Mouse (Mus musculus) intestine, postnatal 0 days (tissue): ENCODE measurements around the gene Tm4sf19. TPM values are rescaled to one million over a fixed set of nuclear protein-coding genes. Genes with fewer than 3 reads are reported as not detected.
A peak's percentile ranks its signal among the peaks of the same experiment; 100 is the strongest.

Experiments
- ATAC-seq: fragments of 200-750 bp; cut with Nextera tagmentation; 2 replicates; pipeline ENCODE4 v1.8.0; 2017; ENCODE audit warnings: mild to moderate bottlenecking, moderate TSS enrichment, moderate library complexity
- H3K27ac ChIP-seq: fragments of 300-500 bp; sonication (generic); 2 replicates; pipeline ENCODE4 v1.5.1; 2014; ENCODE audit warnings: mild to moderate bottlenecking, low read depth, low read length, moderate library complexity
- H3K27me3 ChIP-seq: fragments of 300-500 bp; sonication (generic); replicated peaks from 2 replicates; pipeline ENCODE4 v1.6.1; 2014; ENCODE audit warnings: low read length, mixed read lengths; ENCODE audit not compliant: control insufficient read depth, insufficient read depth
- H3K36me3 ChIP-seq: fragments of 300-500 bp; sonication (generic); 2 replicates; pipeline ENCODE4 v1.6.1; 2014; ENCODE audit warnings: mild to moderate bottlenecking, moderate library complexity; ENCODE audit not compliant: control insufficient read depth, insufficient read depth
- H3K4me1 ChIP-seq: fragments of 300-500 bp; sonication (generic); replicated peaks from 2 replicates; pipeline ENCODE4 v1.6.1; 2014; ENCODE audit warnings: antibody characterized with exemption, low read length, mixed read lengths; ENCODE audit not compliant: control insufficient read depth, insufficient read depth
- H3K4me2 ChIP-seq: fragments of 300-500 bp; sonication (generic); replicated peaks from 2 replicates; pipeline ENCODE4 v1.6.1; 2014; ENCODE audit warnings: low read depth, mild to moderate bottlenecking, moderate library complexity
- H3K4me3 ChIP-seq: fragments of 300-500 bp; sonication (generic); 2 replicates; pipeline ENCODE4 v1.5.1; 2014; ENCODE audit warnings: low read depth, low read length
- H3K9ac ChIP-seq: fragments of 300-500 bp; sonication (generic); 2 replicates; pipeline ENCODE4 v1.6.1; 2014; ENCODE audit warnings: mild to moderate bottlenecking, low read depth, low read length
- H3K9me3 ChIP-seq: fragments of 300-500 bp; sonication (generic); 2 replicates; pipeline ENCODE4 v1.6.1; 2016; ENCODE audit warnings: mixed run types; ENCODE audit not compliant: control insufficient read depth
- CTCF ChIP-seq: sonication (generic); IDR thresholded peaks from 2 replicates; pipeline ENCODE4 v1.5.1; 2016; ENCODE audit warnings: low read depth, mild to moderate bottlenecking, control low read depth, antibody characterized with exemption, moderate library complexity
- WGBS: fragments of 180-500 bp; shearing (Covaris S2); extraction: QIAGEN DNeasy Blood & Tissue Kit; methylation state at CpG from one replicate; pipeline ENCODE4 v1.1.7; 2014; 5-methylcytosine and 5-hydroxymethylcytosine counted together
- polyA plus RNA-seq: library from polyadenylated mRNA; unstranded; fragments of >200 nt; fragmentation: Nextera tagmentation; extraction: Ambion mirVana; gene quantifications from 2 replicates; pipeline ENCODE4 v1.2.1, GENCODE M21; 2015

Tm4sf19 gene
- polyA plus RNA-seq, 1 experiment from 2014 or later: not detected

DNA sequence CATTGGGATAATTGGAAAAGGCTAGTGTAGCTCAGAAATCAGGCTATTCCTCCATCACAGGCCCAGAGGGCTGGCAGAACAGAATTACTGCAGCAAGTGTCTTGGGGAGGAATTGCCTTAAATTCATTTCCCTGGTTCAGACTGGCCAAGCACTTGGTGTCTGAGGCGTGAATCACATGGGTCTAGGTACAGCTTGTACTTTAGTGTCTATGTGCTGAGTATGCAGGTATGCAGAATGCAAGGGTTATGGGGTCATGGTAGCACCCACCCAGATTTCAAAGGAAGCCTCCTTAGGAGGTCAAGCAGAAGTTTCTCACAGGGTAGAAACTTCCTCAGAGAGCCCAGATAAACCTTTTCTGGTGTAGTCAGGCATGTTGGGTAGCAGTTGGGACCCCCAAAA is 45.3 kb downstream of the Tm4sf19 start:
- no peak overlapping the region for H3K4me3 ChIP-seq
- H3K36me3 ChIP-seq: no peaks in the 10 kb centered on the region; the same call in 1 of the 2 replicates
- ATAC-seq: no peak
- TF ChIP-seq CTCF: no peak
- H3K4me1 ChIP-seq: peaks cover 9% of the 10 kb centered on the region; the same call in 1 of the 2 replicates
- no peaks in the 10 kb centered on the region for H3K9me3 ChIP-seq
- 71% methylated on average over 1 of the region's 1 CpGs for WGBS
- H3K27me3 ChIP-seq: no peaks in the 10 kb centered on the region
- H3K4me2 ChIP-seq: 0 out of 2 replicates have a peak overlapping the region, but pooled peaks have one; percentile 9
- H3K27ac ChIP-seq: peak overlapping the region; percentile 89
- H3K9ac ChIP-seq: no peak overlapping the region

DNA sequence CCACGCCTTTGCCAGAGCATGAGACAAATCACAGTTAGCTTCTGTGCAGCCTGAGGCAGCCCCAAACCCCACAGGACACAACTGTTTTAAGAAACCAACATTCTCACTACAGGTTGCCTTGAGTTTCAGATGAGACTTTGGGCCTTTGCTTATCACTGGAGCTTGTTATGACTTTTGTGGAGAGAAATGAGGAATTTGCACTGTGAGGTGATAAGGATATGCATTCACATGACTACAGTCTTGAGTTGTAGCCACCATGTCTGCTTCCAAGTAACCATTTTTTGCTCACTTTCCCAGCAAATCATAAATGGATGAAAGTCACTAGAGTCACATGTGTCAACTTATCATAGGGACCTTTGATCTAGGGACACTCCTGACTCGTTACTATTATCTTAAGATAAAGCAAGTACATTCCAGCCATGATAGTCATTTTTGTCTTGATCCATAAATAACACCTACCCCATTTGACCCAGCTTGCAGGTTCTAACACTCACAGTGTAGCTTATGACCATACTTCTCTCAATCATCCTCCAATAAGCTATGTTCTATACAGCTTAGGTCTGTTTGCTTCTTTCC is 46.3 kb downstream of the Tm4sf19 start:
- TF ChIP-seq CTCF: no peak
- Histone ChIP-seq H3K9ac (no peak overlapping the region), H3K4me3 (no peak overlapping the region), H3K27ac (peak overlapping the region; percentile 89), H3K36me3 (no peaks in the 10 kb centered on the region; the same call in 1 of the 2 replicates), H3K4me1 (peaks cover 9% of the 10 kb centered on the region; the same call in 1 of the 2 replicates), H3K9me3 (no peaks in the 10 kb centered on the region), H3K4me2 (0 out of 2 replicates have a peak overlapping the region, but pooled peaks have one; percentile 3), H3K27me3 (no peaks in the 10 kb centered on the region)
- 45% methylated on average over 2 of the region's 2 CpGs for WGBS
- peak; percentile 83 for ATAC-seq

DNA sequence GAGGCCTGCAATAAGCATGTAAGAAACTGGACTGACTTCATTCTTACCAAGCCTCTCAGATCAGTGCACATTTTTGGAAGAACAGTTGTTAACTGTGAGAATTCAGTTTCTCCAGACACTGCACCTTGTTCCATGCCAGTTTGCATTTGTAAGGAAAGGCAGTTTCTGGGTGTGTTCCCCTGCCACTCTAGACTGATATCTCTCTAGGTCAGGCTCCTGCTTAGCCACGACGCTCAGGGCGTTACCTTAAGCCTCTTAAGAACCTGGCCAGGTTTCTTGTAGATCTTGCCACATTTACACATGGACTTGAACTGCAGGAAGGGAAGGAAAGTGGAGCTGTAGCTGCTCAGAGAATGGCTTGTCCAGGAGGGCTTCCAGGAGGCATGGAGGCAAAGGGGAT is 49.4 kb downstream of the Tm4sf19 start:
- Histone ChIP-seq H3K9me3 (no peaks in the 10 kb centered on the region), H3K27ac (peak overlapping the region; percentile 70), H3K27me3 (no peaks in the 10 kb centered on the region), H3K4me2 (0 out of 2 replicates have a peak overlapping the region, but pooled peaks have one; percentile 17), H3K36me3 (peaks cover 15% of the 10 kb centered on the region), H3K9ac (no peak overlapping the region), H3K4me1 (peaks cover 9% of the 10 kb centered on the region; the same call in 1 of the 2 replicates), H3K4me3 (no peak overlapping the region)
- no peak for ATAC-seq
- TF ChIP-seq CTCF: no peak
- WGBS: 45% methylated on average over 3 of the region's 3 CpGs

DNA sequence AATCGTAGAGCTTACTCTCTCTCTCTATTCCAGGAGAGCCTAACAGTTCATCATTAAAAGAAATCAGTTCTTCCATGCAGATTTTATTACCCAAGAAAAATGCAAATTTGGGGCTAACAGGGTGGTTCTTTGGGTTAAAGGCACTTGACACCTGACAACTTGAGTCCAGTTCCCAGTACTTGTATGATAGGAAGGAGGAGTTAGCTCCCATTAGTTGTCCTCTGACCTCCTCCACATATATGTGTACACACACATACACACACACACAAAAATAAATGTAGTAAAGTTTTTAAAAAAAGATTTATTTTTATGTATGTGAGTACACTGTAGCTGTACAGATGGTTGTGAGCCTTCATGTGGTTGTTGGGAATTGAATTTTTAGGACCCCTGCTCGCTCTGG is 49.8 kb downstream of the Tm4sf19 start:
- Histone ChIP-seq H3K4me1 (peaks cover 7% of the 10 kb centered on the region; the same call in 1 of the 2 replicates), H3K4me2 (0 out of 2 replicates have a peak overlapping the region, but pooled peaks have one; percentile 17), H3K9me3 (no peaks in the 10 kb centered on the region), H3K27ac (peak overlapping the region; percentile 70), H3K4me3 (no peak overlapping the region), H3K27me3 (no peaks in the 10 kb centered on the region), H3K9ac (no peak overlapping the region), H3K36me3 (peaks cover 20% of the 10 kb centered on the region)
- 81% methylated on average over 2 of the region's 2 CpGs for WGBS
- TF ChIP-seq CTCF: no peak
- no peak for ATAC-seq

DNA sequence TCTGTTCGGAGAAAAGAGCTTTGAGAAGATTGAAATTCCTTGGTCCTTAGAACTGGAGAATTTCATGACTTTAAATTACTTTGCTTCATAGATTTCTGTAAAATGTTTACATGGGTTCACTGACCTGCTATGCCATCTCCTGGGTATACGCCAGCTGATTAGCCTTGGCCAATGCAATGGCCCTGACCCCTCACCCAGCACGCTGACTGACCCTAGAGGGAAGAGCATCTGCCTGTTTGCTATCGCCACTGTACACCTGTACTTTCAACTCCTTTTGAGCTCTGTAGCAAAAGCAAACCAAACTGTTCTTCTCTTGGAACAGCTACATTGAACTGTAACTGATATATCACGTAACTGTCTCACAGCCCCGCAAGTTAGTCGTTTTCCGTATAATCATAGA is 52.8 kb downstream of the Tm4sf19 start:
- ATAC-seq: no peak
- no peaks in the 10 kb centered on the region for H3K27me3 ChIP-seq
- H3K27ac ChIP-seq: no peak overlapping the region
- H3K9ac ChIP-seq: no peak overlapping the region
- H3K36me3 ChIP-seq: peaks cover 37% of the 10 kb centered on the region
- H3K4me2 ChIP-seq: no peak overlapping the region
- H3K4me3 ChIP-seq: no peak overlapping the region
- WGBS: 89% methylated on average over 8 of the region's 8 CpGs
- 0 out of 2 replicates have a peak, but pooled peaks cover 3% of the 10 kb centered on the region for H3K4me1 ChIP-seq
- no peak for TF ChIP-seq CTCF
- no peaks in the 10 kb centered on the region for H3K9me3 ChIP-seq

DNA sequence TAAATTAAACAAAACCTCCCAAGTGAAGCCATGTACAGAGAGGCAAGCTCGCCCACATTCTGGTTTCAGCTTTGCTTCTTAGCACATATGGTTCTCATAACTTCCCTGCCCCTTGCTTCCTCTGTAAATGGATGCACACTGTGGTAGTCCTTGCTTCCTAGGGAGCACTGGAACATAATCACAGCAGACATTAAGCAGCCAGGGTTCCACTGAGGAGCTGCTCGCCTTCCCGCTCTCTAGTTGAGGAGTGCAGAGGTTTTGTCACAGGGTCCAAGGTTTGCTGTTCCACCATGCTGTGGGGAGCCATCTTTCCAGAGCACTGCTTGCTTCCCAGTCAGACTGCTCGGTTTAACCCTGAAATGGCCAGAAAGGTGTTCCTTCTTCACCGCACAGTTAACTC is 54.3 kb downstream of the Tm4sf19 start:
- no peaks in the 10 kb centered on the region for H3K9me3 ChIP-seq
- no peak overlapping the region for H3K9ac ChIP-seq
- no peaks in the 10 kb centered on the region for H3K27me3 ChIP-seq
- H3K4me1 ChIP-seq: 0 out of 2 replicates have a peak, but pooled peaks cover 3% of the 10 kb centered on the region
- 91% methylated on average over 5 of the region's 5 CpGs for WGBS
- ATAC-seq: no peak
- H3K4me2 ChIP-seq: no peak overlapping the region
- no peak overlapping the region for H3K4me3 ChIP-seq
- H3K27ac ChIP-seq: no peak overlapping the region
- no peak for TF ChIP-seq CTCF
- H3K36me3 ChIP-seq: peaks cover 48% of the 10 kb centered on the region

DNA sequence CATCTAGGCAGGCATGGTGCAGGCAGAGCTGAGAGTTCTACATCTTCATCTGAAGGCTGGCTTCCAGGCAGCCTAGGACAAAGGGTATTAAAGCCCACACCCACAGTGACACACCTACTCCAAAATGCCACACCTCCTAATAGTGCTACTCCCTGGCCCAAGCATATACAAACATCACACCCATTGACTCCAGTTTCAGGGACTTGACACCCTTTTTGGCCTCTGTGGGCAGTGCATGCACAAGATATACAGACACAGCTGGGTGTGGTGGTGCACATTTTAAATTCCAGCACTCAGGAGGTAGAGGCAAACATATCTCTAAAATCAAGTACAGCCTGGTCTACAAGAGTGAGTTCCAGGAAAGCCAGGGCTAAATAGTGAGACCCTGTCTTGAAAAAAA is 55.8 kb downstream of the Tm4sf19 start:
- no peak overlapping the region for H3K27ac ChIP-seq
- TF ChIP-seq CTCF: no peak
- no peaks in the 10 kb centered on the region for H3K27me3 ChIP-seq
- peaks cover 50% of the 10 kb centered on the region for H3K36me3 ChIP-seq
- no peak overlapping the region for H3K4me3 ChIP-seq
- ATAC-seq: no peak
- no peaks in the 10 kb centered on the region for H3K9me3 ChIP-seq
- H3K4me2 ChIP-seq: no peak overlapping the region
- H3K9ac ChIP-seq: no peak overlapping the region
- no peaks in the 10 kb centered on the region for H3K4me1 ChIP-seq
